Mouse (Mus musculus) layer of hippocampus, postnatal 36 days (tissue): ENCODE measurements around the gene Odf3l2. TPM values are rescaled to one million over a fixed set of nuclear protein-coding genes. Genes with fewer than 3 reads are reported as not detected.

Experiments
- total RNA-seq, 2 experiments: library from RNA; stranded (reverse); gene quantifications; 2 replicates each; pipeline ENCODE4 v1.2.3; 2021

The Odf3l2 gene
- total RNA-seq, 2 experiments from 2014 or later, result 0.61 TPM; not detected in 1

Other genes starting within 250 kb of the Odf3l2 start
- gene Vmn2r83, start 177.0 kb downstream of the Odf3l2 start, total RNA-seq, result not detected
- gene Plpp2, start 111.9 kb downstream of the Odf3l2 start, total RNA-seq, result 1 to 10 TPM; 5.3 to 5.9 TPM
- gene Mier2, start 90.5 kb downstream of the Odf3l2 start, total RNA-seq, result 10 to 100 TPM; 54.0 to 60.9 TPM
- under 1 TPM in 1 of 2 experiments, not detected in 1; 0.60 TPM for gene Theg, start 58.4 kb downstream of the Odf3l2 start, total RNA-seq
- 10 to 100 TPM; 14.6 to 14.8 TPM for gene C2cd4c, start 31.7 kb downstream of the Odf3l2 start, total RNA-seq
- 10 to 100 TPM; 44.0 to 44.8 TPM for gene Shc2, start 7.8 kb downstream of the Odf3l2 start, total RNA-seq
- not detected for gene Madcam1, start 18.8 kb upstream of the Odf3l2 start, total RNA-seq
- gene Tpgs1, start 23.6 kb upstream of the Odf3l2 start, total RNA-seq, result 10 to 100 TPM; 64.6 to 68.3 TPM
- 10 to 100 TPM; 67.0 to 70.2 TPM for gene Cdc34, start 36.5 kb upstream of the Odf3l2 start, total RNA-seq
- 1 to 10 TPM; 2.4 to 2.5 TPM for gene Gzmm, start 43.3 kb upstream of the Odf3l2 start, total RNA-seq
- gene Bsg, start 58.8 kb upstream of the Odf3l2 start, total RNA-seq, result 100 to 1,000 TPM; 555 to 610 TPM
- 100 to 1,000 TPM; 106 to 118 TPM for gene Hcn2, start 70.9 kb upstream of the Odf3l2 start, total RNA-seq
- 10 to 100 TPM; 50.1 to 52.6 TPM for gene Polrmt, start 100.8 kb upstream of the Odf3l2 start, total RNA-seq
- 1 to 10 TPM; 1.1 to 1.3 TPM for gene Fgf22, start 109.3 kb upstream of the Odf3l2 start, total RNA-seq
- gene Rnf126, start 121.2 kb upstream of the Odf3l2 start, total RNA-seq, result 10 to 100 TPM; 81.4 to 82.9 TPM
- 1 to 10 TPM; 1.3 to 1.8 TPM for gene Fstl3, start 131.5 kb upstream of the Odf3l2 start, total RNA-seq
- under 1 TPM; 0.47 to 0.73 TPM for gene Prss57, start 145.2 kb upstream of the Odf3l2 start, total RNA-seq
- 100 to 1,000 TPM; 262 to 290 TPM for gene Palm, start 147.8 kb upstream of the Odf3l2 start, total RNA-seq
- 1 to 10 TPM in 1 of 2 experiments, under 1 TPM in 1; 0.82 to 1.4 TPM for gene Misp, start 175.3 kb upstream of the Odf3l2 start, total RNA-seq
- 10 to 100 TPM; 43.1 to 52.6 TPM for gene Ptbp1, start 208.7 kb upstream of the Odf3l2 start, total RNA-seq
- 1 to 10 TPM in 1 of 2 experiments, not detected in 1; 1.0 TPM for gene Prtn3, start 228.7 kb upstream of the Odf3l2 start, total RNA-seq
- 10 to 100 TPM; 28.4 to 28.7 TPM for gene Plppr3, start 228.9 kb upstream of the Odf3l2 start, total RNA-seq
- not detected for gene Elane, start 240.5 kb upstream of the Odf3l2 start, total RNA-seq
- not detected for gene Cfd, start 245.1 kb upstream of the Odf3l2 start, total RNA-seq